Mouse (Mus musculus): ENCODE results near the gene Oard1.

The Oard1 gene

GRCm38 (mm10) chr17:48409380-48410298, at the start of gene Oard1, which contains the start of gene Nfya:
Oard1 (plus strand) TSS chr17:48410014.
Nfya (minus strand) TSS chr17:48409906.
- DNase-seq, result peak; percentile 100

DNA sequence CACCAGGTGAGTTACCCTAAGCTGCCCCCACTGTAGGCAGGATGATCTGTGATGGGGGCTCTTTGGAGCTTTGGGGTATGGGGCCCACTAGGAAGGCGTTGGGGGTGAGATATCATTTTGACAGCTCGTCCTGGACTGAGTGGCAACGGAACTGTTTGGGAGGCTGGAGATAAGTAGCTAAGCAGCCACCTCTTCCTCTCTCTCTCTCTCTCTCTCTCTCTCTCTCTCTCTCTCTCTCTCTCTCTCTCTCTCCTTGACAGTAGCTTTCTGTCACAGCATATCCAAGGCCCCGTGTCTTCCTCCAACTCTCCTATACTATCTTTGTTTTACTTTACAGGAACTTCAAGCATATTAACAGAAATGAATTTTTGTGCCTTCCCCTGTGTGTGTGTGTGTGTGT, 49.4 kb upstream of the Oard1 start:
- no peak for DNase-seq

DNA sequence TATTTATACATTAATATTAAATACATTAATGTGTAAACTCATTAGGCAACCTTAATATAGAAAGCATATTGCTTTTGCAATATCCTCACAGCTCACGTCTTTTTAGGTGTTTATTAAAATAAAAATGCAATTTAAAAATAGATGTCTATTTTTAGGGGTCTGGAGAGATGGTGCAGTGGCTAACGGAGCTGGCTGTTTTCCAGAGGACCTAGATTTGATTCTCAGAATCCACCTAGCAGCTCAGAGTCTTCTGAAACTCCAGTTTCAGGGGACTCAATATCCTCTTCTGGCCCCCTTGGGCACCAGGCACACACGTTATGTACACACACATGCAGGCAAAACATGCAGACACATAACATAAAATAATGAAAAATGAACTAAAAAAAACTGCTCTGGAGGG, 47.5 kb upstream of the Oard1 start:
- DNase-seq, result no peak

- peak; percentile 18 for DNase-seq
These were observed 46.8 kb upstream of the Oard1 start for GRCm38 (mm10) chr17:48362966-48363365.

- no peak for DNase-seq
These were observed 46.3 kb upstream of the Oard1 start for GRCm38 (mm10) chr17:48363421-48363965.

- no peak for DNase-seq
These were observed 44.2 kb upstream of the Oard1 start for GRCm38 (mm10) chr17:48365511-48366155.

GRCm38 (mm10) chr17:48366806-48367205, 43.0 kb upstream of the Oard1 start:
- DNase-seq, result no peak

- DNase-seq, result no peak
These were observed 38.2 kb upstream of the Oard1 start for GRCm38 (mm10) chr17:48371621-48372020.

DNA sequence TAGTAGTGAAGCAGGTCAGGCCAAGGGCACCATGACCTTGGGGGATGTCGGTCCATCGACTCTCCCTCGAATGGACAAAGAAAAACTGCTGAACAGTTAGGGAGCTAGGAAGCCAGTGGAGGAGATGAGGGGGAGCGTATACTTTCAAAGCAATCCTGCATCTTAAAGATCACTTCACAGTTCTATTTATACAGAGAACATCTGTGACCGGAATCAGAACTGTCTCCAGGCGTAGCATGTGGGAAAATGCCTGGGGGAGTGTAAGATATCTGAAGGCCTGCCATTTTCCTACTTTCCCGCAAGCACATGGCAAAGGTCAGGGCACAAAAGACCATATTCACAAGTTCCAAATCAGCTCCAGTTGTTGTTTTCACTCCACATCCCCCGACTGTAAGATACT, 36.8 kb upstream of the Oard1 start:
- no peak for DNase-seq

DNA sequence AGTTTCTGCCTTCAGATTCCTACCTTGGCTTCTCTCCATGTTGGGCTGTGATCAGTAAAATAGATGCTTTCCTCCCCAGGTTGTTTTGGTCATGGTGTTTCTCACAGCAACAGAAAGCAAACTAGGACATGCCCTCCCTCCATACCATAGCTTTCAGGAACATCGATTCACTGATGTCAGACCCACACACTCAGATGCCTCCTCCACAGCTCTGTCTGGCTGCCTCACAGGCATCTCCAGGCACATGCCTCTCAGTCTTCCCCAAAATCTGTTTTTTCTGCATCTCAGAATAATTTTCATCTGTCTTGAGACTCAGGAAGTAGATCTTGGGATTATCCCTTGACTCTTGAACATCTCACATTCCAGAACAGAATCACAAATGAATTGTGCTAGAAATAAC, 33.7 kb upstream of the Oard1 start:
- DNase-seq, result no peak

DNA sequence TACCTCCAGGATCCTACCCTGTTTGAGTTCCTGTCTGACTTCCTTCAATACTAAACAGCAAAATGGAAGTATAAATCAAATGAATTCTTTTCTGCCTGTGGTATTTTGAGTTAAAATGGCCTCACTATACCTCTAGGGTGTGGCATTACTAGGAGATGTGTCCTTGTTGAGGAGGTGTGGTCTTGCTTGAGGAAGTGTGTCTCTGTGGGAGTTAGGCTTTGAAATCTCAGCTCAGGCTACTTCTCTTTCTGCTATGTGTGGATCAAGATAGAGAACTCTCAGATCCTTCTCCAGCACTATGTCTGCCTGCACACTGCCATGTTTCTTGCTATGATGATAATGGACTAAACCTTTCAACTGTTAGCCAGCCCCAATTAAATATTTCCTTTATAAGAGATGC, 30.8 kb upstream of the Oard1 start:
- DNase-seq, result no peak

DNA sequence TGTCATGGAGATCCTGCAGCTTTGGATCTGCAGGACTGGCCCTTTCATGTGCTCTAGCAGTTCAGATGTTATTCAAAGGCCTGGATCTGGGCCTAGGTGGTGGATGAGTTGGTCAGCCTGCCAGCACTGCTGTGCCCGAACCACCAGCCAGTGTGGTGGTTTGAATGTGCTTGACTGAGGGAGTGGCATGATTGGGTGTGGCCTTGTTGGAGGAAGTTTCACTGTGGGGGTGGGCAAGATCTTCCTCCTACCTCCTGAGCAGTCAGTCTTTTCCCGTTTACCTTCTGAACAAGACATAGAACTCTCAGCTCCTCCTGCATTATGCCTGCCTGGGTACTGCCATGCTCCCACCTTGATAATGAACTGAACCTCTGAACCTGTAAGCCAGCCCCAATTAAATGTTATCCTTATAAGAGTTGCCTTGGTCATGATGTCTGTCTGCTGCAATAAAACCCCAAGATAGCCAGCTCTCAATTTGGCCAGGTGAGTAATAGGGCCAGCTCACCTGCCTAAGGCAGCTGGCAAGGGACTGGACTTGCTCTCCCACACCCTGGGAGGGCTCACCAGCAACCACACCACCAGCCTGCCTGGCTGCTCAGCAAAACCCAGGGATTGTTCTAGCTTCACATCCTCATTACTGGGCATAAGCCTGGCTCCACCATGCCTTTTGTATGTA, 23.9 kb upstream of the Oard1 start:
- DNase-seq, result no peak

DNA sequence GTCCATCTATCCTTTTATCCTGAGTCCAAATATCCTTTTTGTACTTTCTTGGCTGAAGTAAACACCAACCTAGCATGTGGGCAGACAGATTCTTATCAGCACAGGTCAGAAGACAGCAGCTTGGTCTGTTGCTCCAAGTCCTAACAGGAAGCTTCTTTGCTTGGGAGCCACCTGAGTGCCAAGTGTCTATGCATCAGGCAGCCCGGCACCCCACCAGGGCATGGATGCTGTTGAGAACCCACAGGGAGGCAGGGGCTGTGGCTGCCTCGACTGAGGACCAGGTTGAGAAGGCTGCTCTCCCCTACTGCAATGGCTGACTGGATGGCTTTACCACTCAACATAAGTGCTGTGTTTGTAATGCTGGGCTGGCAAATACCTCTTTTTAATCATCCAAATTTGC, 21.1 kb upstream of the Oard1 start:
- no peak for DNase-seq

- DNase-seq, result no peak
These were observed 20.4 kb upstream of the Oard1 start for GRCm38 (mm10) chr17:48389442-48389841.

DNA sequence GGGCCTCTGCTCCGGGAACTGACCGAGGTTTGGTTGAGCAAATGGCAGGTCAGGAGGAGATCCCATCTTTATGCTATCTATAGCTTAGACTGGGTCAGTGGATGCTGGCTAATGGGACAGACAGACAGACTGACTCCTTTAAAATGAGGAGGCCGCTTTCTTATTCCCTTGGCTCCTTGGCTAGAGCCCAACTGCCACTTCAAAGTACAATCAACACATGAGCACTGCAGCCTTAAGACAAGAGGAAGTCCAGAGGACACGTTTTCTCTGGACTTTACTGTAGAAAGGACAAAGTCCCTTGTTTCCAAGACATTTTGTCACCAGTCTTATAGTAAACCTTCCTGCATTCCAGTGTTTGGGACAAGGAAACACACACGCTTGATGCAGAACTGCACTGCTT, 18.4 kb upstream of the Oard1 start:
- no peak for DNase-seq

- no peak for DNase-seq
These were observed 17.2 kb upstream of the Oard1 start for GRCm38 (mm10) chr17:48392616-48393015.

DNA sequence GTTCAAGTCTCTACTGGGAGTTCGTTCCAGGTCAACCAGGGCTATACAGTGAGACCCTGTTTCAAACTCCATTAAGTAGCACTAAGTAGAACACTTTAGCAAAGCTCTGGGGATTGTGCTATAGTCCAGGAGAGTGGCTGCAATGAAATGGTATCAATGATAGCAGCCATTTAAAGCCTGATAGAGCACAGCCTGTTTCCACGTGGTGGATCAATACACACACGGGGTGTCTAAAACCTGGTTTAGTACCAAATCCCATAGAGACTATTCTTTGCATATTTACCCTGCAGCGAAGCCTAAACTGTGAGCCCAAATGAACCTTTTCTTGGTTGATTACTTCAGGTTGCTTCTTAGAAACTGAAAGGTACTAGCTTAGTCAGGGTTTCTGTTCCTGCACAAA, 8.1 kb upstream of the Oard1 start:
- DNase-seq, result no peak

- no peak for DNase-seq
These were observed 7.1 kb upstream of the Oard1 start for GRCm38 (mm10) chr17:48402751-48403150.

- DNase-seq, result no peak
These were observed 6.0 kb upstream of the Oard1 start for GRCm38 (mm10) chr17:48403848-48404247.

- DNase-seq, result no peak
These were observed 5.1 kb upstream of the Oard1 start for GRCm38 (mm10) chr17:48404706-48405105.

- DNase-seq, result peak; percentile 18
These were observed 2.7 kb upstream of the Oard1 start for GRCm38 (mm10) chr17:48407154-48407553.

DNA sequence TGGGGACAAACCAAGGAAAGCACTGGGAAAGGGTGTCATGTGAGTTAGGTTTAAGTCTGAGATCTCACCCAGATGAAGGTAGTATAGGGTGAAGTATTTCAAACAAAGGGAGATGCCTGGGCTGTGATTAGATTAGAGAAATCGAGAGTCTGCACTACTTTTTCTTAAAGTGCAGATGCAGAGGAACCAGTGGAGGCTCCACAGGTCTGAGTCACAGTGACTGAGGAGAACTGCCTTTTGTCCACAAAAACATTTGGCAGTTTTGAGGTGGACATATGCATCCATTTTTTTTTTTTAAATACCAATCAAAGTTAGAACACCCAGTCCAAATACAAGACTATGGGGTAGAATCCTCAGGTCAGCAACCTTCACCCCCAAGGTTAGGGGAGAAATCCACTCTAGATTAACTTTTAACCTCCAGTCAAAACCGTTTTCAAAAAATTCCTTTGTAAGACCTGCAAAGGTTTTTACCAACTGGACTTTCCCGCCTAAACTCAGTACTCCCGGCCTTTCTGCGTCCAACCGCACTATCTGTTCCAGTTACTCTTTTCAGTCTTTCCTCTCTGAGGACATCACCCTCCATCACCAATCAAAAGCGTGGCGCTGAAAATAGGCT, 1.8 kb upstream of the Oard1 start:
- peak; percentile 16 for DNase-seq

Data from cerebellum, adult 8-10 months (tissue).